Mouse (Mus musculus): Measurements from ENCODE around the gene Nat9.

The Nat9 gene

DNA sequence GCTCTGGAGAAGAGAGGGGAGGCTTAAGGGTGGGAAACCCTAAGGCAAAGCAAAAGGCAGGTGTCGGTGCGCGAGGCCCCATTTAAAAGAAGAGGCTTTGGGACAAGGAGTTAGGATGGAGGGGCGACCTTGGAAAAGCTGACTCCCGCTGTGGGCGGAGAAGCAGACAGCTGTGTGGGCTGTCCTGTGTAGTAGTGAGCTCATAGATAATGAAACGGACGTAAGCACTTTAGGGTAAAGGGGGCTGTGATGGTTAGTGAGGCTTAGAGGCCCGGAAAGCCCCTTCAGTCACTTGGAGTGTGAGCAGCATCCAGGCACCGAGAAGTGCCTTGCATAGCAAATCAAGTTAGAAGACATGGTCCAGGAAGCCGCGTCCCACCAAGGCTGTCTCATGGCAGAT, at the start of gene Nat9:
Gene Nat9 (minus strand): TSS at position 167 of the 400 bp plus-strand sequence.
- DNase-seq (ENCODE audit: low read depth) = peak; percentile 25

DNA sequence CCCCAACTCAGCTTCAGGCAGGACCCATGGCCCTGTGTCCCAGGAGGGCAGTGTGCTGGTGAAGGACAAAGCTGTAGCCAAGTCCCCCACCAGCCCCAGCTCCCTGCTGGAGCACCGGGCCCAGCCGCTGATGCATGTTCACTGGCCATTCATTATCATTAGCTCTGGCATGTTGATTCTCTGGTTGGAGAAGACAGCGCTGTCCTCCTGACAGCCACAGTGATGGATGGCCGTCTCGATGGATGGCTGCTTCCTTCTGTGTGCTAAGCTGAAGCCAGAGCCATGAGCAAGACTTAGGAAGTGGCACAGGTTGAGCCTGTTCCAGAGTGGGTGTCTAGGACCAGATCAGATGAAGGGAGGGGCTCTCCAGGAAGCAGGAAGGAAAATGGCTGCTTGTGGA, 48.9 kb upstream of the Nat9 start:
- DNase-seq (ENCODE audit: low read depth) = no peak

- DNase-seq (ENCODE audit: low read depth) = no peak
Measured at GRCm38 (mm10) chr11:115234320-115235044, 46.8 kb upstream of the Nat9 start.

DNA sequence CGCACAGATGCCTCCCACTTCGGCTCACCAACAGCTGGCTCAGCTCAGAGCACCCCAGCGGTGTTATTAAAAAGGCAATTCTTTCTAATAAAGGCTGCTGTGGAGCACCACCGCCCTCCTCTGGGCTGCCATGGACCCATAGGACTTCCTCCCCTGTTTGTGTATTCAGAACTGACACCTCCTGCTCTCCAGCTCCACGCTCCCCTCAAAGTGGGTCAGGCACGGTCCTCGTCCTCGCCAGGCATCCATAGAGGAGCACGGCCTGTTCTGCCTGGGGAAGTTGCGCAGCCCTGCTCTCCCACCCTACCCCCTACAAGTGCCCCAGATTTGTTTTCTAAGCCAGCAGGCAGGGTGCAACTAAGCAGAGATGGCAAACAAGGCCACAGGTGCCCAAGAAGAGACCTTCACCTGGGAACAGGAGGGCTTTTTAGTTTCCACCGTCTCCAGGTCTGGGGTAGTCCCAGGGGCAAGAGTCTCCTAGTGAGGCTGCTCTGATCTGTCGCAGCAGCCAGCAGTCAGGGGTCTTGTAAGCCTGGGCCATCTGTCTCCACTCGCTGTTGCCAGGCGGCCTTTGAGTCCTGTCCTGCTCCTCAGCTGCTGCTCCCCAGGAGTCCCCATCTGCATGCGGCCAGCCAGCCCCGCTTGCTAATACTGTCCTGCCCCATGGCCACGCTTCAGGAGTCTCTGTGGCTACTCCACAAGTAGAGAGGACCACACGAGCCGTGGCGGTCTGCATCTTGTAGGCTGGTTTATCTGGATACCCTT, 46.0 kb upstream of the Nat9 start:
- no peak for DNase-seq (ENCODE audit: low read depth)

- DNase-seq (ENCODE audit: low read depth) = no peak
Measured at GRCm38 (mm10) chr11:115232889-115233288, 45.2 kb upstream of the Nat9 start.

- no peak for DNase-seq (ENCODE audit: low read depth)
Measured at GRCm38 (mm10) chr11:115231924-115232323, 44.3 kb upstream of the Nat9 start.

GRCm38 (mm10) chr11:115231168-115231915, 43.7 kb upstream of the Nat9 start:
- DNase-seq (ENCODE audit: low read depth) = no peak

DNA sequence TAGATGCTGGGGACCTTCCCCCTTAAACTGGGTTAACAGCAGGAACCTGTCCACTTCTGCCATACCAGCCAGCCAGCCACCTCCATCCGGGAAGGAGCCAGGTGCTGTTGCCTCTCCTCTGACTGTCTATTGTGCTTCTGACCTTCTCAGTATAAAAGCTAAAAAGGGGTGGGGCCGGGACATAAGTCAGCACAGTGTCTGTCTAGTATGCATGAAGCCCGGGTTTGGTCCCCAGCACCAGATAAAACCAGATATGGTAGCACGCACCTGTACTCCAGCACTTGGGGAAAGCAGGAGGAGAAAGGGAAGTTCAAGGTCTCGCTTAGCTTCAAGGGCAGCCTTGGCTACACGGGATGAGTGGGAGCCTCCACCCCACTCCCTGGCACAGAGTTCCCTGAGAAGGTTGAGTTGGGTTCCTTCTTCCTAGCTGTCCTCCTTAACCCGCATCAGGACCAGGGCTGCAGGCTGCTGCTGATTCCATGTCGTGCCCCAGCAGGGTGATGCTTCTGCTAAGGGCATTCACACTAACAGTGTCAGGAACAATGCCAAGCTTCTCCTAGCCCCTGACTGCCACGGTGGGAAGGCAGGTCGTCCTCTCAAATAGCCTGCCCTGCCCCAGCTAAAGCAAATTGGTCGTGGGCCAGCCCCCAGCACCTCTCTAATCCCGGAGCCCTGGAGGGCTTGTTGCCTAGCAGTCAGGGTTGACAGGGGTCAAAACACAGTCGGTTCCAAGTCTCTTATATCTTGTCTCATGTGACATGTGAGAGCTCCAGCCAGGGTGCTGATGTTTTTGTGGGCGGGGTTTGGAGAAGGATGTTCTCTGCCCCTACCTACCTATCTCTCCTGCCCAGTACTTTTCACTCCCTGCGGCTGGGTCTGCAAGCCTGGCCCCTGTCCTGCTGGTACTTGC, 41.6 kb upstream of the Nat9 start:
- DNase-seq (ENCODE audit: low read depth) = no peak

DNA sequence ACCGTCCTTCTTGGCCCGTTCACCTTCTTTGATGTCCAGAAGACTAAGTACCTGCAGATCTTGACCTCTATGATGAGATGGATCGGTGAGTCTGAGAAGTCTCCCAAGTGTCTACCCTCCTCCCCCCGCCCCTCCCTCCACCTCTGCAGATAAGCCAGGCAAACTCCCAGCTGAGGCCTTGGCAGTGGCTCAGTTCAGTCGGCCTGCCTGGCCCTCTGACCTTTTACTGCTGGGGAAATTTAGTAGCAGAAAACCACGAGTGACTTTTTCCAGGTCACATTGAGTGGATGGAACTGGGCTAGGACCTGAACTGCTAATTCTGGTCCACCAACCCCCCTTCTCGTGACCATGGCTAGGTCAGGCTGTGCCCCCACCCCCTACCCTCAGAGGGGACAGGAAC, 40.8 kb upstream of the Nat9 start:
- DNase-seq (ENCODE audit: low read depth) = no peak

- DNase-seq (ENCODE audit: low read depth) = no peak
Measured at GRCm38 (mm10) chr11:115227640-115228039, 40.0 kb upstream of the Nat9 start.

GRCm38 (mm10) chr11:115226811-115227491, 39.3 kb upstream of the Nat9 start:
- DNase-seq (ENCODE audit: low read depth) = no peak

GRCm38 (mm10) chr11:115225301-115225700, 37.6 kb upstream of the Nat9 start:
- no peak for DNase-seq (ENCODE audit: low read depth)

- DNase-seq (ENCODE audit: low read depth) = peak; percentile 50
Measured at GRCm38 (mm10) chr11:115224889-115225288, 37.2 kb upstream of the Nat9 start.

DNA sequence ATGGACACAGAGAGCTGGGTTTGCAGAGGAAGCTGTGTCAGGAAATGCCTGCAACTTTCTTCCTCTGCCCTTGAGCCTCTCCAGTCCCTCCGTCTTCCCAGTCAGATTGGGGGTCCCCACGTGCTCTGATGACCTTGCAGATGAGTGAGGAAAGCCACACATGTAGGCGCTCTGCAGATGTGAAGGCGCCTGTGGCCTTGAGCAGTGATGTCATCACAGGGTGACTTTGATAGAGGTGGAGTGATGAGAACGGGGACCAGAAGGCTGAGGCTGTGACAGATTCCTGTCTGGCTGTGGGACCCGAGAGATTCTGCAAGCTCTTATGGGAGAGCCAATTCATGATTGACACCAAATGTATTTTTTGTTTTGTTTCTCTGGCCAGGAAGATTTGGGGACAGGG, 36.2 kb upstream of the Nat9 start:
- DNase-seq (ENCODE audit: low read depth) = no peak

- no peak for DNase-seq (ENCODE audit: low read depth)
Measured at GRCm38 (mm10) chr11:115223451-115223850, 35.8 kb upstream of the Nat9 start.

DNA sequence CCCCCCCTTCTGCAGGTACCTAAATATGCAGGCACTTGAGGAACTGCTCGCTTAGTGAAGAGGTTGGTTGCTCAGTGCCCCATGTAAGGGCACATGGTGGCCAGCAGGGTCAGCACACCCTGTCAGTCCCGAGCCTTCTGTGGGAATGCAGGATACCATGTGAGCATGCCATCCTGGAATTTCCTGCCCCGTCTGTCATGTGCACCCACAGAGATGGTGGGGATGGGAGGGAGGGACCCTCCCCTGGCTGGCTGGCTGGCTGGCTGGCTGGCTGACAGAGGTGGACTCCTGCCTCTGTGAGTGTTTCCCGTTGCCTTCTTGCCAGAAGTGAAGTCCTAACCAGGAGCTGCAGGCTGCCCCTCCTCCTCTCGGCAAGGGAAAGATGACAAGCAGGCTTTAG, 34.9 kb upstream of the Nat9 start:
- no peak for DNase-seq (ENCODE audit: low read depth)

DNA sequence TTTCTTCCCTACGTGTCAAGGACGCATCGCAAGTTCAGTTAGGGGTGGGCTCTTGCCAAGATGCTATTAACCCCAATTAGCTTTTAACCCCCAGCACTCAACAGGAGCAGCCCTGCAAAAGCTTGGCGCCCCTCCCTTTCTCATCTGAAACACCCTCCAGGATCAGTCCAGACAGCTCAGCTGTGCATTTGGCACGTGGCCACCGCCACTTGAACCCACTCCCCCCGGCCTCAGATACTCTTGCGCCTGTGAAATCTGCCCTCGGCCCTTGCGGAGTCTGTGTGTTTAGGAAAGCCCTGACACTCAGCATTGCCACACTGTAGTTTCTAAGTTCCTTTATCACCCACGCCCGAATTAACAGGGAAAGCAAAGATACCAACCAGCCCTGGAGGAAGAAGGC, 34.4 kb upstream of the Nat9 start:
- peak; percentile 23 for DNase-seq (ENCODE audit: low read depth)

GRCm38 (mm10) chr11:115219685-115220084, 32.0 kb upstream of the Nat9 start:
- DNase-seq (ENCODE audit: low read depth) = no peak

DNA sequence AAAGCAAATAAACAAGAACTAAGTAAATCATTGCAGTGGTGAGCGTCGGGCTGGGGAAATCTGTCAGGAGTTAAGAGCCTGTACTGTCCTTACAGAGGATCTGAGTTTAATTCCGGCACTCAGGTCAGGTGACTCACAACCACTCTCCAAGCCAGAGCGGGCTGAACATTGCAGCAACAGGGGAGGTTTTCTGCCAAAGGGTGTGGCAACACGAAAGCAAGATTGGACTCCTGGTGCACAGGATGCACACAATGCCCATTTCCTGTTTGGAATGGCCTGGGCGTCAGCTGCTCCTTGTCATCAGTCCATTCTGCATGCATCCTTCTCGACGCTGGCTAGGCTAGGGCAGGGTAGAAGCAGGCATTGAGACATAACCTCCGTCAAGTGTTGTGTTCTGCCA, 31.6 kb upstream of the Nat9 start:
- peak; percentile 84 for DNase-seq (ENCODE audit: low read depth)

DNA sequence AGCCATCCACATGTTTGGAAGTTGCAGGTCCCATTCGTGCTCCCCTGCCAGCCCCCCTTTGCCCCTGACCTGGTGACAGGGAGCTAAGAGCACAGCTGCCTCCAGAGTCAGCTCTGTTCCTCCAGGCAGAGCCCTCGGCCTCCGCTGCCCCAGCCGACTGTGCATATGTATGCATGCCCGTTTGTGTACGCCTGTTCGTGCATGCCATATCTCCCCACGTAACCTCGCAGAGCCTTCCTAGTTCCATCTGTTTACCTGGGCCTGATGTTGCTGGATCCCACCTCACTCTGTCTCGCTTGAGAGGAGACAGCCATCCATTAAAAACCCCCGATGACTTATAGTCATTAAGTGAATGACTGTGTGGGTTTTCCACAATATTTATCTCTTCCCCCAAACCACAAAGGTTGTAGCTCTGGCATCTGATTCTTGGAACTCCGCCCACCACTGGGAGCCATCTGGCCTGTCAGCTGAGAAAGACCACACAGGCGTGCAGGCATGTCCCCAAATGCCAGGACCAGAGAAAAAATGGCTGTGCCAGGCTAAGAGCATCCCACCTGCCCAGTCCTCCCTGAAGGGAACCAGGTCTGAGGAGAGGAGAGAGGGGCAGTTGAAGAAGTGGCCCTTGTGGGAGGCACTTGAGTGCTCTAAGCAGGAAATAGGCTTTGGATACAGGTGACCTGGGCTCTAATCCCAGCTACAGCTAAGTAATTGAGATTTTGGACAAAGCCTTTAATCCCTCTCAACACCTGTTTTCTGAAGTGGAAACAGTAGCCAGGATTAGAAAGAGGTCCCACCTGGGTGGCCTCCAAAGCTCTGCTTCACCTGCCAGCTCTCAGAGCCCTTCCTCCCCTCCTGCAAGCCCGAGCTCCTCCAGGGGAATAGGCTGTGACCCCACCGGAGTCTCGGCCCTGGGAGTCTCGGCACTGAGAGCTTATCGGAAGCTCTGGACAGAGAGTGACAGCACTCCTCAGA, 30.1 kb upstream of the Nat9 start:
- peak; percentile 38 for DNase-seq (ENCODE audit: low read depth)
